Mouse (Mus musculus): ENCODE measurements around the gene Scamp3. TPM values are rescaled to one million over a fixed set of nuclear protein-coding genes. Genes with fewer than 3 reads are reported as not detected.

Gene Scamp3
- polyA plus RNA-seq, 1 experiment: 76.5 TPM

DNA sequence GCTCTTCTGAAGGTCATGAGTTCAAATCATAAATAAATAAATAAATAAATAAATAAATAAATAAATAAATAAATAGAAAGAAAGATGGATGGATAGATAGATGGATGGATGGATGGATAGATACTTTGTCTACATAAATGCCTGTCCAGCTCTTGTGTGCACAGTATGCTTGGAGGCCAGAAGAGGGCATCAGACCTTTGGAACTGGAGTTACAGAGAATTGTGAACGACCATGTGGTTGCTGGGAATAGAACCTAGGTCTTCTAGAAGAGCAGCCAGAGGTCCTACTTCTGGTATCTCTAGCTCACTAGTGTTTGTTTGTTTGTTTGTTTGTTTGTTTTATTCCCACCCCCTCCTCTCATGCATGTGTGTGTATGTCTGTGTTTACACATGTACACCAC lies 16.1 kb downstream of the Scamp3 start:
- Histone ChIP-seq H3K4me1 (ENCODE audit: control insufficient read depth, insufficient read depth, low read length) (peaks cover 4% of the 10 kb centered on the region; the same call in 1 of the 2 replicates), H3K4me3 (ENCODE audit: insufficient read depth, low read length) (no peak overlapping the region), H3K27ac (ENCODE audit: insufficient read depth, low read depth, low read length) (no peak overlapping the region)
- TF ChIP-seq CTCF (IDR thresholded peaks at IDR 0.05; ENCODE audit: low read depth, low read length): no peak
- TF ChIP-seq POLR2A (IDR thresholded peaks at IDR 0.05; ENCODE audit: borderline replicate concordance, low read depth, low read length): no peak

DNA sequence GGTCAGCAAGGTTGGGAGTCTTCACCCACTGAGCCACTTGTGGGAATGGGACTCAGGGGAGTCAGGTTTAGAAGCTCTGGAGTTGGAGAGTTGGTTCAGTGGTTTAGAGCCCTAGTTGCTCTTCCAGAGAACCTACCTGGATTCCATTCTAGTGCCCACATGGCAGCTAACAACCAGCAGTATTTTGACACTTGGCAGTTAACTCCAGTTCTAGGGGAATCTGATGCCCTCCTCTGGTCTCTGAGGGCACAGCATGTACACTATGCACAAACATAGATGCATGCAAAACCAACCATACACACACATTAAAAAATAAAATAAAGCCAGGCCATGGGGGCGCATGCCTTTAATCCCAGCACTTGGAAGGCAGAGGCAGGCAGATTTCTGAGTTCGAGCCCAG lies 16.6 kb downstream of the Scamp3 start:
- peaks cover 4% of the 10 kb centered on the region; the same call in 1 of the 2 replicates for H3K4me1 ChIP-seq (ENCODE audit: control insufficient read depth, insufficient read depth, low read length)
- no peak overlapping the region for H3K4me3 ChIP-seq (ENCODE audit: insufficient read depth, low read length)
- no peak overlapping the region for H3K27ac ChIP-seq (ENCODE audit: insufficient read depth, low read depth, low read length)
- no peak for TF ChIP-seq POLR2A (IDR thresholded peaks at IDR 0.05; ENCODE audit: borderline replicate concordance, low read depth, low read length)
- TF ChIP-seq CTCF (IDR thresholded peaks at IDR 0.05; ENCODE audit: low read depth, low read length): no peak

- Histone ChIP-seq H3K4me1 (ENCODE audit: control insufficient read depth, insufficient read depth, low read length) (peaks cover 8% of the 10 kb centered on the region), H3K27ac (ENCODE audit: insufficient read depth, low read depth, low read length) (peak overlapping the region; percentile 67), H3K4me3 (ENCODE audit: insufficient read depth, low read length) (peak overlapping the region; percentile 67)
- TF ChIP-seq POLR2A (IDR thresholded peaks at IDR 0.05; ENCODE audit: borderline replicate concordance, low read depth, low read length): 0 out of 2 replicates have a peak, but pooled peaks have one; percentile 72
- no peak for TF ChIP-seq CTCF (IDR thresholded peaks at IDR 0.05; ENCODE audit: low read depth, low read length)
These were observed 19.0 kb downstream of the Scamp3 start for GRCm38 (mm10) chr3:89195979-89196877.

GRCm38 (mm10) chr3:89199839-89200238 lies 22.6 kb downstream of the Scamp3 start:
- Histone ChIP-seq H3K27ac (ENCODE audit: insufficient read depth, low read depth, low read length) (peak overlapping the region; percentile 47), H3K4me3 (ENCODE audit: insufficient read depth, low read length) (no peak overlapping the region), H3K4me1 (ENCODE audit: control insufficient read depth, insufficient read depth, low read length) (peaks cover 14% of the 10 kb centered on the region)
- no peak for TF ChIP-seq CTCF (IDR thresholded peaks at IDR 0.05; ENCODE audit: low read depth, low read length)
- TF ChIP-seq POLR2A (IDR thresholded peaks at IDR 0.05; ENCODE audit: borderline replicate concordance, low read depth, low read length): no peak

DNA sequence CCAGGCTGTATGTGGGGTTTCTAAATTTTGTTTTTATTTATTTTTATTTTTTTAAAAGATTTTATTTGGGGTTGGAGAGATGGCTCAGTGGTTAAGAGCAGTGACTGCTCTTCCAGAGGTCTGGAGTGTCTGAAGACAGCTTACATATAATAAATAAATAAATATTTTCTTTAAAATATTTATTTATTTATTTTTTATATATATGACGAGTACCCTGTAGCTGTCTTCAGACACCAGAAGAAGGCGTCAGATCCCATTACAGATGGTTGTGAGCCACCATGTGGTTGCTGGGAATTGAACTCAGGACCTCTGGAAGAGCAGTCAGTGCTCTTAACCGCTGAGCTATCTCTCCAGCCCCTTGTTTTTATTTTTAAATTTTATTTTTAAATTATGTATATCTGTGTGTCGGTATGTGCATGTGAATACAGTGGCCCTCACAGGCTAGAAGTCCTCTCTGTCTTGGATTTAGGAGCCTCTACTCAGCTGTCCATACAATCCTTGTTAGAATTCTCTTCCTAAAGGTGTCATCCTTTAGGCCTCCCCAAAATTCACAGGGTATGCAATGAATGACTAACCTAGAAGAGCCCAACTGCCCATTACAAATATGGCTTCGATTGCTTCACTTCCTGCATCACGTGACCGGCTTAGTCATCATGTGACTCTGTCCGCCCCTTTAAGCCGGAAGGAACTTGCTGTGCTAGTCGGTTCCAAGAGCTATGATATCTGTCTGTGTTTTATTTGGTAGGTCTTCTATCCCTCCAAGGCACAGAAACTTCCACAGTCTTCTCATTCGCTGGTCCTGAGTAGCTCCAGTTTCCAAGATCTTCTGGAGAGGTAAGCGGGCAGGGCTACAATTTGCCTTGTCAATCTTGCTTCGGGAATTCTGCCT lies 25.2 kb downstream of the Scamp3 start, which contains the start of gene Gba:
Gene Gba, plus strand, starts transcription at position 676 of the 889 bp plus-strand sequence.
- Histone ChIP-seq H3K27ac (ENCODE audit: insufficient read depth, low read depth, low read length) (peak within 1 kb of the TSS; percentile 67), H3K4me3 (ENCODE audit: insufficient read depth, low read length) (peak within 1 kb of the TSS; percentile 86), H3K4me1 (ENCODE audit: control insufficient read depth, insufficient read depth, low read length) (peaks cover 15% of the 10 kb centered on the region)
- TF ChIP-seq POLR2A (IDR thresholded peaks at IDR 0.05; ENCODE audit: borderline replicate concordance, low read depth, low read length): no peak

GRCm38 (mm10) chr3:89203142-89203514 lies 25.9 kb downstream of the Scamp3 start:
- H3K27ac ChIP-seq (ENCODE audit: insufficient read depth, low read depth, low read length): peak overlapping the region; percentile 67
- no peak for TF ChIP-seq CTCF (IDR thresholded peaks at IDR 0.05; ENCODE audit: low read depth, low read length)
- TF ChIP-seq POLR2A (IDR thresholded peaks at IDR 0.05; ENCODE audit: borderline replicate concordance, low read depth, low read length): no peak
- peak overlapping the region; percentile 86 for H3K4me3 ChIP-seq (ENCODE audit: insufficient read depth, low read length)
- H3K4me1 ChIP-seq (ENCODE audit: control insufficient read depth, insufficient read depth, low read length): peaks cover 15% of the 10 kb centered on the region

DNA sequence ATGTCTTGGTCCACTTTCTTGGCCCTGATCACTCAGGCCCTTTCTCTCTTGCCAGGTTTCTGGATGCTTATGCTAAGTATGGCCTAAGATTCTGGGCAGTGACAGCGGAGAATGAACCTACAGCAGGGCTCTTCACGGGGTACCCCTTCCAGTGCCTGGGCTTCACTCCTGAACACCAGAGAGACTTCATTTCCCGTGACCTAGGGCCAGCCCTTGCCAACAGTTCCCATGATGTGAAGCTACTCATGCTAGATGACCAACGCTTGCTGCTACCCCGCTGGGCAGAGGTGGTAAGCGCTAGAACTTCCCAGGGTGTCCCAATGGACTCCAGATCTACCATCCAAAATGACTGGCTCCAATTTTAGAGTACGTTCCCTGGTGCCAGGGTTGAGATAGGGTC lies 28.8 kb downstream of the Scamp3 start:
- no peak overlapping the region for H3K27ac ChIP-seq (ENCODE audit: insufficient read depth, low read depth, low read length)
- H3K4me1 ChIP-seq (ENCODE audit: control insufficient read depth, insufficient read depth, low read length): peaks cover 35% of the 10 kb centered on the region
- no peak for TF ChIP-seq CTCF (IDR thresholded peaks at IDR 0.05; ENCODE audit: low read depth, low read length)
- TF ChIP-seq POLR2A (IDR thresholded peaks at IDR 0.05; ENCODE audit: borderline replicate concordance, low read depth, low read length): no peak
- no peak overlapping the region for H3K4me3 ChIP-seq (ENCODE audit: insufficient read depth, low read length)

DNA sequence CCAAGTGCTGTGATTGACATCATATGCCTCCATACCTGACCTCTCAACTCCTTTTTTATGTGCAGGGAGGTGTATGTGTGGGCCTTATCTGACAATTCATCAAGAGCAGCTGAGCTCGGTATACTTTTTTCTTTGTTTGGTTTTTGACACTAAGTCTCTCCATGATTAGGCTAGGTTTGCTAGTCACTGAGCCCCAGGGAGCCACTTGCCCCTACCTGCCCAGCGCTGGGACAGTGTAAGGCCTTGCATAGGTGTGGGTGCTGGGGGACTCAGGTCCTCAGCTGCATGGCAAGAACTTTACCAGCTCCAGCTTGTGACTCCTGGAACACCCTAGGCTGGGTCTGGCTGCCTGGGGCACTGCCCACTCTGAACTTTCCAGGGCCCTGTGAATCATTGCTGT lies 29.4 kb downstream of the Scamp3 start:
- no peak overlapping the region for H3K4me3 ChIP-seq (ENCODE audit: insufficient read depth, low read length)
- TF ChIP-seq CTCF (IDR thresholded peaks at IDR 0.05; ENCODE audit: low read depth, low read length) (no peak), POLR2A (IDR thresholded peaks at IDR 0.05; ENCODE audit: borderline replicate concordance, low read depth, low read length) (no peak)
- peaks cover 40% of the 10 kb centered on the region for H3K4me1 ChIP-seq (ENCODE audit: control insufficient read depth, insufficient read depth, low read length)
- no peak overlapping the region for H3K27ac ChIP-seq (ENCODE audit: insufficient read depth, low read depth, low read length)

GRCm38 (mm10) chr3:89208075-89208657 lies 30.9 kb downstream of the Scamp3 start:
- no peak for TF ChIP-seq POLR2A (IDR thresholded peaks at IDR 0.05; ENCODE audit: borderline replicate concordance, low read depth, low read length)
- TF ChIP-seq CTCF (IDR thresholded peaks at IDR 0.05; ENCODE audit: low read depth, low read length): no peak
- H3K4me1 ChIP-seq (ENCODE audit: control insufficient read depth, insufficient read depth, low read length): peaks cover 47% of the 10 kb centered on the region
- H3K27ac ChIP-seq (ENCODE audit: insufficient read depth, low read depth, low read length): no peak overlapping the region
- no peak overlapping the region for H3K4me3 ChIP-seq (ENCODE audit: insufficient read depth, low read length)

All from bone marrow macrophage, adult 2 months (primary cell).